29 mouse cellular contexts compared by ENCODE assay signal in genomic region chr5:139310477-139310876, GRCm38 (mm10). TPM values are rescaled to one million over a fixed set of nuclear protein-coding genes. Genes with fewer than 3 reads are reported as not detected.
"Had no signal": no experiment of that assay in that cellular context is flagged by ENCODE, and none has a peak within 500 bp of the region (broad histone marks: within the 10 kb centered on the region; RNA-seq: fewer than 3 reads in every experiment).

No protein-coding gene starts in this region.

- H3K4me2 ChIP-seq: lung, embryonic 15.5 days; midbrain, embryonic 11.5 days; midbrain, embryonic 13.5 days; midbrain, embryonic 15.5 days; neural tube, embryonic 12.5 days; stomach, embryonic 15.5 days had no signal

- H3K9ac ChIP-seq: liver, postnatal 0 days; lung, embryonic 15.5 days; midbrain, embryonic 13.5 days; midbrain, embryonic 15.5 days; neural tube, embryonic 12.5 days; stomach, embryonic 15.5 days had no signal

- H3K27me3 ChIP-seq: lung, embryonic 15.5 days; megakaryocyte, embryonic 14.5 days; midbrain, embryonic 13.5 days; midbrain, embryonic 15.5 days; neural tube, embryonic 12.5 days; stomach, embryonic 15.5 days had no signal

- H3K27ac ChIP-seq: lung, embryonic 15.5 days; macrophage; midbrain, embryonic 13.5 days; midbrain, embryonic 15.5 days; neural tube, embryonic 12.5 days; stomach, embryonic 15.5 days; stomach, postnatal 0 days had no signal

- H3K4me1 ChIP-seq: lung, embryonic 15.5 days; midbrain, embryonic 13.5 days; midbrain, embryonic 15.5 days; neural tube, embryonic 12.5 days; stomach, embryonic 15.5 days had no signal

- H3K4me3 ChIP-seq: lung, embryonic 15.5 days; megakaryocyte, embryonic 14.5 days; midbrain, embryonic 13.5 days; midbrain, embryonic 15.5 days; neural tube, embryonic 12.5 days; stomach, embryonic 15.5 days had no signal

- H3K36me3 ChIP-seq: lung, embryonic 15.5 days; midbrain, embryonic 13.5 days; midbrain, embryonic 15.5 days; neural tube, embryonic 12.5 days; stomach, embryonic 15.5 days had no signal

- DNase-seq: liver, postnatal 0 days; lung, adult 2 months; lung, postnatal 14 days; lung, postnatal 36 days; retina, postnatal 1 day; right cerebral cortex, adult 18-20 months; right cerebral cortex, postnatal 25 days; right cerebral cortex, postnatal 4 days; thymus, adult 2 months; thymus, postnatal 25 days; thymus, postnatal 4 days had no signal

- H3K9me3 ChIP-seq: lung, embryonic 15.5 days; megakaryocyte, embryonic 14.5 days; midbrain, embryonic 13.5 days; midbrain, embryonic 15.5 days; neural tube, embryonic 12.5 days; stomach, embryonic 15.5 days had no signal

RNA-seq across cellular contexts. Expression of gene Cyp2w1, which starts 41.9 kb away (rescaled TPM):
- total RNA-seq: megakaryocyte progenitor cell, adult 5-6 weeks; midbrain, postnatal 0 days; monocyte, adult 5-6 weeks; neutrophil, adult 5-6 weeks had no signal
- polyA plus RNA-seq: liver, postnatal 0 days; lung, embryonic 15.5 days; lung, postnatal 0 days; macrophage; midbrain, embryonic 11.5 days; midbrain, embryonic 13.5 days; midbrain, postnatal 0 days; neural tube, embryonic 12.5 days; neural tube, embryonic 14.5 days; spleen, adult 2 months; testis, adult 2 months; urinary bladder, adult 2 months had no signal
